Mouse (Mus musculus) small intestine, adult 2 months (tissue): ENCODE measurements around the gene Sar1b.
A peak's percentile ranks its signal among the peaks of the same experiment; 100 is the strongest.

Experiments used
- CTCF ChIP-seq: fragments of 200-500 bp; IDR thresholded peaks from 2 replicates; pipeline ENCODE4 v1.5.1; 2012; ENCODE audit warnings: low read depth, mild to moderate bottlenecking, control low read depth, inconsistent platforms, low read length, moderate library complexity, mixed read lengths; ENCODE audit not compliant: insufficient replicate concordance, insufficient read length; ENCODE audit errors: extremely low read depth
- POLR2A ChIP-seq: fragments of 200-500 bp; IDR thresholded peaks from 2 replicates; pipeline ENCODE4 v1.6.1; 2012; ENCODE audit warnings: low read depth, mild to moderate bottlenecking, control low read depth, inconsistent platforms, low read length, moderate library complexity

DNA sequence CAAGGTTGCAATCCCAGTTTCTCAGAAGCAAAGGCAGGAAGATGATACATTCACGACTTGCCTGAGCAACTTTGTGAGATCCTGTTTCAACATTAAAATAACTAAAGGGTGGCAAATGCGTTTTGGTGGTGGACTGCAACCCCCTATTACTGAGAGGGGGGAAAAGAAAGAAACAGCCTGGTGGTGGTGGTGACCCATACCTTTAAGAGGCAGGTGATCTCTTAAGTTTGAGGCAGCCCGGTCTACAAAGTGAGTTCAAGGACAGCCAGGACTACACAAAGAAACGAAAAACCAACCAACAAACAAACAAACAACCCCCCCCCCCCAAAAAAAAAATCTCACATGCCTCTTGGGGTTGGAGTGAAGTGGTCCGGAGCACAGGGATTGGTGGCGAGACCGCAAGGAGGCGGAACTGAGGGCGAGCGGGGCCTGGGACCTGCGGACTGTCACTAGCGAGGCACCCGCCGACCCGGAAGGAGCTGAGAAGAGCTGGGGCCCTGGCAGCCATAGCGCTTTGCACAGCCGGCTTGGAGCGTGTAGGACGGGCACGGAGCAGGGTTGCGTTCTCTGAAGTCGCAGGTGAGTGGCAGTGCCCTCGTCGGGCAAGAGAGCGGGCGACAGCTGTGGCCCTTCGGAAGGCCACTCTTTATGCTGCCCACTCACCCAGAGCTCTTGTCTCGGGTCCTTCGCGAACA lies at the start of gene Sar1b, which contains the start of gene Sec24a:
- TF ChIP-seq CTCF (no peak), POLR2A (peak; percentile 77; the same call in 1 of the 2 replicates)
